In the genomic region with DNA sequence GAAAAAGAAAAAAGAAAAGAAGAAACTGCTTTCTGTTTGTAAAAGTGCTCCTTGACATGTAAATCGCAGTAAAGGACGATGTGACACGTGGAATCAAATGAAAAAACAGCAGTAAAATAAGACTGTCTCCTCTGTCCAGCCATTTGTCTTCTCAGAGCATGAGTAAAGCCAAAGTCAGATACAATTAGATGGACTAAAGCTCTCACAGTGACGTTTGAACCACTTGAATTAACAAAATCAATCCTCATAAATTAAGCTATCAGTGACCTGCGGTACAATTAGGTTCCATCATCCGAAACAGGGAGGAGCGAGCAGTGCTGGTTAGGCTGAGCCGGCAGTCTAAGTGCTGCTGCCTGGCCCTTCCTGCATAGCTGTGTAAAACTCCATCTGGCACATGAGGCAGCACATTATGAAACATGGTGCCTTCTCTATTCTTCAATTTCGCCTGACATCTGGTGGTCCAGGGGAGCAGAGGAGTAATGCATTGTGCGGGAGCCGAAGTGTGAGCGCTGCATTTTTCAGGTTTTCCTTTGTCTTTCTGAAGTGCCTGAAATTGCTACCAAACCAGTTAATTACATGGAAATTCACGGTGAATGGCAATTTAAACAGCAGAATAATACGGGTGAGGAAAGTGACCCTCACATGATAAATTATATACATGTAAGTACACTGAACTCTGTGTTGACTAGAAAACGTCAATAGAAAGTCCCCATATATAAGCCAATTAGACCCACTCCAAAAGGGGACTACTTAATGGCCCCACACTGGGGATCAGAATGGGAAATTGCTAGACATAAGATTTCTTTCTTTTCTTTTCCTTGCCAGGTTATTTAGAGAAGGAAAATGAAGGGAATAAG, we compare ENCODE assay signal across 9 mouse cellular contexts.
DNase-seq lines count a peak whose midpoint lies in the region; ATAC-seq and TF ChIP-seq lines count a peak whose summit lies in the region.
"Had no signal": no experiment of that assay in that cellular context is flagged by ENCODE, and none has a peak within 500 bp of the region (broad histone marks: within the 10 kb centered on the region; RNA-seq: fewer than 3 reads in every experiment).

No protein-coding gene starts in this region.

- 38% methylated on average over 15 of the region's 15 CpGs for WGBS in stomach, embryonic 14.5 days
- WGBS in stomach, postnatal 0 days: 46% methylated on average over 15 of the region's 15 CpGs
- 66% methylated on average over 15 of the region's 15 CpGs for WGBS in midbrain, embryonic 10.5 days

- H3K4me2 ChIP-seq in stomach, embryonic 14.5 days (replicated peaks; ENCODE audit: low read depth, low read length): peak overlapping the region; percentile 13; the same call in 1 of the 2 replicates
- no peak overlapping the region for H3K4me2 ChIP-seq in stomach, postnatal 0 days (replicated peaks; ENCODE audit: low read depth)
- H3K4me2 ChIP-seq: liver, embryonic 13.5 days had no signal

- H3K27ac ChIP-seq in stomach, embryonic 14.5 days (ENCODE audit: low read length): no peak overlapping the region
- H3K27ac ChIP-seq in stomach, postnatal 0 days (replicated peaks): no peak overlapping the region
- peak overlapping the region; percentile 46 for H3K27ac ChIP-seq in midbrain, embryonic 10.5 days (replicated peaks)
- H3K27ac ChIP-seq in gastrocnemius, adult 2 months: no peak overlapping the region
- H3K27ac ChIP-seq: liver, embryonic 13.5 days had no signal

- H3K9ac ChIP-seq in stomach, embryonic 14.5 days (replicated peaks; ENCODE audit: low read depth, low read length): no peak overlapping the region
- H3K9ac ChIP-seq in stomach, postnatal 0 days (ENCODE audit: low read length): no peak overlapping the region
- H3K9ac ChIP-seq: liver, embryonic 13.5 days had no signal

- H3K9me3 ChIP-seq in stomach, embryonic 14.5 days (ENCODE audit: control insufficient read depth, low read depth, low read length): no peaks in the 10 kb centered on the region
- no peaks in the 10 kb centered on the region for H3K9me3 ChIP-seq in stomach, postnatal 0 days (ENCODE audit: control insufficient read depth, low read length)
- H3K9me3 ChIP-seq in midbrain, embryonic 10.5 days (replicated peaks): no peaks in the 10 kb centered on the region
- H3K9me3 ChIP-seq: liver, embryonic 13.5 days had no signal

- TF ChIP-seq EP300 in stomach, postnatal 0 days (optimal IDR thresholded peaks at IDR 0.05): no peak

- H3K4me3 ChIP-seq in stomach, embryonic 14.5 days (ENCODE audit: low read depth, low read length): no peak overlapping the region
- H3K4me3 ChIP-seq in stomach, postnatal 0 days (ENCODE audit: low read depth, low read length): no peak overlapping the region
- H3K4me3 ChIP-seq in midbrain, embryonic 10.5 days: no peak overlapping the region
- H3K4me3 ChIP-seq in gastrocnemius, adult 2 months: no peak overlapping the region
- H3K4me3 ChIP-seq: liver, embryonic 13.5 days had no signal

- no peaks in the 10 kb centered on the region for H3K4me1 ChIP-seq in stomach, embryonic 14.5 days (ENCODE audit: control insufficient read depth, insufficient read depth, low read length)
- H3K4me1 ChIP-seq in stomach, postnatal 0 days (replicated peaks; ENCODE audit: control insufficient read depth, insufficient read depth): no peaks in the 10 kb centered on the region
- H3K4me1 ChIP-seq in midbrain, embryonic 10.5 days: peaks cover 11% of the 10 kb centered on the region
- H3K4me1 ChIP-seq: liver, embryonic 13.5 days had no signal

- no peak for DNase-seq in stomach, postnatal 0 days (ENCODE audit: low spot score)
- DNase-seq in kidney, postnatal 36 days: peak; percentile 6 to 17
- DNase-seq in midbrain, embryonic 10.5 days (ENCODE audit: low spot score): peak; percentile 12
- DNase-seq in telencephalon, adult 2 months (ENCODE audit: low read depth, low spot score): peak; percentile 11
- DNase-seq in gastrocnemius, adult 2 months: no peak
- no peak for DNase-seq in spleen, postnatal 10 days (ENCODE audit: low spot score in 2 of 2)
- no peak for DNase-seq in urinary bladder, postnatal 25 days (ENCODE audit: low spot score)
- DNase-seq: liver, embryonic 13.5 days had no signal

- no peaks in the 10 kb centered on the region for H3K27me3 ChIP-seq in stomach, embryonic 14.5 days (ENCODE audit: control insufficient read depth, insufficient read depth, low read length)
- H3K27me3 ChIP-seq in stomach, postnatal 0 days (ENCODE audit: control insufficient read depth, insufficient read depth, low read length): no peaks in the 10 kb centered on the region
- no peaks in the 10 kb centered on the region for H3K27me3 ChIP-seq in midbrain, embryonic 10.5 days (ENCODE audit: low read depth, poor library complexity, severe bottlenecking)
- H3K27me3 ChIP-seq: liver, embryonic 13.5 days had no signal

- ATAC-seq in stomach, embryonic 14.5 days (ENCODE audit: insufficient number of reproducible peaks, insufficient read depth, low FRiP score, low read depth): no peak
- no peak for ATAC-seq in stomach, postnatal 0 days (ENCODE audit: low FRiP score, low TSS enrichment)

- TF ChIP-seq CTCF in stomach, postnatal 0 days (IDR thresholded peaks at IDR 0.05; ENCODE audit: low read depth): no peak
- no peak for TF ChIP-seq CTCF in gastrocnemius, adult 2 months (IDR thresholded peaks at IDR 0.05)

- no peaks in the 10 kb centered on the region for H3K36me3 ChIP-seq in stomach, embryonic 14.5 days (ENCODE audit: control insufficient read depth, insufficient read depth, low read length)
- no peaks in the 10 kb centered on the region for H3K36me3 ChIP-seq in stomach, postnatal 0 days (ENCODE audit: control insufficient read depth, insufficient read depth, low read length)
- no peaks in the 10 kb centered on the region for H3K36me3 ChIP-seq in midbrain, embryonic 10.5 days
- H3K36me3 ChIP-seq: liver, embryonic 13.5 days had no signal

- intact Hi-C loops in gastrocnemius, adult 2 months (cut with DNase I): no loop called here

Comparison
In these comparisons a context has a peak if more than half of its experiments do, and no peak if none do; other contexts are left out.
1. DNase-seq: peak in kidney, postnatal 36 days (2 of 2), midbrain, embryonic 10.5 days (single experiment) and telencephalon, adult 2 months (single experiment); none in stomach, postnatal 0 days (single experiment), gastrocnemius, adult 2 months (single experiment), spleen, postnatal 10 days (0 of 2) and urinary bladder, postnatal 25 days (single experiment).